Mouse (Mus musculus): ENCODE data around the gene Baz2b. TPM values are rescaled to one million over a fixed set of nuclear protein-coding genes. Genes with fewer than 3 reads are reported as not detected.
"Not testable (repeated sequence)": the region's sequence is repeated elsewhere in the genome, so short reads cannot be mapped to it uniquely, and the experiment has no call there.

Baz2b gene
- total RNA-seq, 2 experiments from 2014 or later, result 70.1 to 95.7 TPM

DNA sequence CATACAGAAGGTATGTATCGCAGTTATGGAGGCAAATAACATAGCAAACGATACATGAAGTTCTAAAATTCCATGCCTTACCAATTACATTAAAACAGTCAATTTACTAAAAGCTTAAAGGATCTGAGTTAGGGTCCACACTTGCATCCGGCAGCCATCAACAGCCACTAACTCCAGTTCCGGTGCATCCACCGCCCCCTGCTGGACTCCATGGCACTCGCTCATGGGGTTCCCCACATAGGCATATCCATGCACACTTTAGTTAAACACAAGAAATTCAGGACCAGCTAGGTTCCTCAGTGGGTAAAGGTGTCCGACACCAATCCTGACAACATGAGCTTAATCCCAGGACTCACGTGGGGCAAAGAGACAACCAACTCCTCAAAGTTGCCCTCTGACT lies 9.0 kb downstream of the Baz2b start:
- ATAC-seq (replicated peaks; ENCODE audit: poor library complexity), result peak; percentile 63

DNA sequence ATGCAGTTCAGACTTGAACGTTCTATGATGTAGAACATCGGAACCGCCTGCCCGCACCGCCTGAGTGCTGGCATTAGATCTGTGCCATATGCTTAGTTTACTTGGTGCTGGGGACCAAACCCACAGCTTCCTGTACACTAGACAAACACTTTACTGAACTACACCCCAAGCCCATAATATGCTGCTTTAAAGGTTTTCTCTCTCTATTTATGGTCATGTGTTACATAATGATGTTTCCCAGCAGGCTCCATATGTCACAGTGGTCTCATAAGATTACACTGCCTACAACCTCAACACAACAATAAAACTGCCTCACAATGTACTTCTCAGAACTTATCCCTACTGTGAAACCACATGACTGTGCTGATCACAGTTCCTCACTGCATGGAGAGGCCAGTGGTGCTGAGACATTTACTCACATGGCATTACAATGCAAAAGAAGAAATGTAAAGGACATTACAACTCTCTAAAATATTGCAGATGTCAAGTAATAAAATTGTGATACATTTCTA lies 9.5 kb downstream of the Baz2b start:
- peak; percentile 18; the same call in 1 of the 2 replicates for ATAC-seq (replicated peaks; ENCODE audit: poor library complexity)

DNA sequence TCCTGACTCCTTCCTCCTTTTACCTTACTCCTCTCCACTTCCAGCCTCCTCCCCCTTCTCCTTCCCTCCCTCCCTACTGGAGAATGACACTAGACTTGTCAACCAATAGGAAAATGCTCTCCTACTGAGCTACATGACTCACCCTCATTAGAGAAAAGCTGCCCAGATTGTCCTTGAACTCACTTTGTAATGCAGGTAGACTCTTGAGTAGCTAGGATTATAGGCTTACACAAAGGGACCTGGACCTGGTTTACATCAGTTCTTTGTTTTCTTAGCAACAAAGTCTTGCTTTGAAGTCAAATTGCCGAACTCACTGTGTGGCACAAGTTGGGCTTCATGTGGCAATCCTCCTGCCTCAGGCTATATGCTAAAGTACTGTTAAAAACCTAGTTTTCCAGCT lies 12.8 kb downstream of the Baz2b start:
- ATAC-seq (replicated peaks; ENCODE audit: poor library complexity), result no peak

DNA sequence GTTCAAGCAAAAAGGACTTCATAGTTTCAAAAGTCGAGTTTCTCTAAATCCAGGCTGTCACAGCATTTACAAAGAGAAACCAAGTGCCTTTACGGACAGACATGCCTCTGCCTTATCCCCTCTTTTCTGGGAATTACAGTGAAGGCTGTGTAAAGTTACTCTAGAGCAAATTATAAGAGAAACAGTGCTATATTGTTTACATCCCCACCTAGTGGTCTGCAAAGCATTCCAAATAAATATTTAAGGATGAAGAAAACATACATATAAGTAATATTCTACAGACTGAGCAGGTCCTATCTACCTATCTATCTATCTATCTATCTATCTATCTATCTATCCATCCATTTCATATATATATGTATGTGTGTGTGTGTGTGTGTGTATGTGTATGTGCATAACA lies 27.9 kb downstream of the Baz2b start:
- no peak for ATAC-seq (replicated peaks; ENCODE audit: poor library complexity)

DNA sequence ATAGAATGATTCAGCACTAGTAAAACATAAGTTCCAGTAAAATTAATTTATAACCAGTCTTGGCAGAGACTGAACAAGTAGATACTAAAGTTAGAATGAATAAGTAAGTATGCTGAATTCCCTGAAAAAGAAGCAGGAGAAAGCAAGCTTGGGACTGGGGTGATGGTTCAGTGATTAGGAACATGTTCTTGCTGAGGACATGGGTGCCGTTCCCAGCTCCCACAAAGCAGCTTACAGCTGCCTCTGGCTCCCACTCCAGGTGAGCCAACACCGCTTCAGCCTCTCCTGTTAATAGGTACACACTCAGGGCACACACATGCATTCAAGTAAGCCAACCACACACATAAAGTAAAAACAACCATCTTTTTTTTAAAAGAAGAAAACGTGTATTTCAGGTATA lies 32.1 kb downstream of the Baz2b start:
- no peak for ATAC-seq (replicated peaks; ENCODE audit: poor library complexity)

DNA sequence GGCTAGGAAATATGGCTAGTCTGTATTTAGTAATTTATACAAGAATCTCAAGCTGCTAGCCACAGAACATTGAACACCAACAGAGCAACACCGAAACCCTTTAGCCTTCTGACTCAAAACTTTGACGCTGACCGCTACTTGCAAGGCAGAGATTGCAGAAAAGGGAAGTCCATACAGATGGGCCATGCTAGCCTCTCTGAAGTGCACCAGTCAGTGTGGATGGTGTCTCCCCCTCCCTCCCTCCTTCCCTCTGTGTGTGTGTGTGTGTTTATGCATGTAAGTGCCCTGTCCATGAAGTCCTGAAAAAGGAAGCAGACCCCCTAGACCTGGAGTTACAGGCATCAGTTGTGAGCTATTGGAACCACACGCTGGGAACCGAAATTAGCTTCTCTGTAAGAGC lies 33.6 kb downstream of the Baz2b start:
- ATAC-seq (replicated peaks; ENCODE audit: poor library complexity), result peak; percentile 72

DNA sequence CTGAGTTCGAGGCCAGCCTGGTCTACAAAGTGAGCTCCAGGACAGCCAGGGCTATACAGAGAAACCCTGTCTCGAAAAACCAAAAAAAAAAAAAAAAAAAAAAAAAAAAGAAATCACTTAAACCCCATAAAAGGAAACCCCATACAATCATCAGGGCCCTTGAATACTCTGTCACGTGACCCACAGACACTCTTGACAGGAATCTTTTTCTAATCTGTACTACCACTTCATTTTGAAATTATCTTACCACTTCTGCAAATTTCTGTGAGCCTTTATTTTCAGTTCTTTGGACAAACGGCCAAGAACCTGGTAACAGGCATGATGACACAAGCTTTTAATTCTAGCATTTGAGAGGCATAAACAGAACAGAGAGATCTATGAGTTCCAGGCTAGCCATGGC lies 34.6 kb downstream of the Baz2b start:
- ATAC-seq (replicated peaks; ENCODE audit: poor library complexity), result peak; percentile 7; the same call in 1 of the 2 replicates

DNA sequence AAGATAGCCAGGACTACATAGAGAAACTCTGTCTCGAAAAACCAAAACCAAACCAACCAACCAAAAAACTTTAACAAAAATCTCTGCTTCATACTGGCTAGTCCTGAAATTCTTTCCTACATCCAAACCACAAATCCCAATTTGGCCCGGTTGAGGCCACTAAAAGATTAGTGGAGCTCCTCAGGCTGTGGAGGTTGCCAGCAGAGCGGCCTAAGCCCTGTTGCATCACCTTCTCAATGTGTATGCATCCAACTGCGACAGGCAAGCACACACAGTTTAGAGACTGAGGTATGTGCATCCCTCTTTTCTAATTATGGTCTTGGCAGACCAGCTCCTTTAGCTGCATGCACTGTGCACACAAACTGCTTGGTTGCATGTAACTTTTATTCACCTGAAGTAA lies 36.0 kb downstream of the Baz2b start:
- ATAC-seq (replicated peaks; ENCODE audit: poor library complexity), result no peak

DNA sequence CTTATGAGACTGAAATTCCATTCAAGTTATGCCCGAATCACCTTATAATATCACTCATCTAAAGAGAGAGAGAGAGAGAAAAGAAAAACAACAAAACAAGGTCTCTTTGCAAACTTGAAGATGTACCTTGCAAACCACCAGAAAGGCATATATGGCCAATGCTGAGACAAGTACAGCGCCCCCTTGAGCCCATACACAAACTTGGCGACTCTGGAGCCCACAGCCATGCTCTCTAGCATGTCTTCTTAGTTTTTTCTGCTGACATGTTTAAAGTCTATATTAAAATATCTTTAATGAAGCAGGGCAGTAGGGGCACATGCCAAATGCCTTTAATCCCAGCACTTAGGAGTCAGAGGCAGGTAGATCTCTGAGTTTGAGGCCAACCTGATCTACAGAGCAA lies 36.4 kb downstream of the Baz2b start:
- no peak for ATAC-seq (replicated peaks; ENCODE audit: poor library complexity)

DNA sequence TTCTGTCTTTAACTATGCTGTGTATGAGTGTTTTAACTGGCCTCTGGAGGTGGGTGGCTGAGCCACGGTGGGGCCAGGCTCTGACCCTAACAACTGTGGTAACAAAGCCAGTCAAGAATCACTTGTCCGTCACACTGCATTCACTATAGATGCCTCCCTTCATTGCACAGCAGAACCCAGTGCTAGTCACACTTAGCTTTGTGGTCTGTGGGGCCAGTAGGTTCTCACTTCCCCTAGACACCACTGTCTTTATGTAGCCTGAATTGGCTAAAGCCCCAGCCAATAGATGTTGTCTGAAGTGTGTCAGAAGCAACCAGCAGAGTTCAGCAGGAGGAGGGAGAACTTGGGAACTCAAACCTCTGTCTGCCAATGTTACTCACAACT lies 37.1 kb downstream of the Baz2b start:
- peak; percentile 75 for ATAC-seq (replicated peaks; ENCODE audit: poor library complexity)

DNA sequence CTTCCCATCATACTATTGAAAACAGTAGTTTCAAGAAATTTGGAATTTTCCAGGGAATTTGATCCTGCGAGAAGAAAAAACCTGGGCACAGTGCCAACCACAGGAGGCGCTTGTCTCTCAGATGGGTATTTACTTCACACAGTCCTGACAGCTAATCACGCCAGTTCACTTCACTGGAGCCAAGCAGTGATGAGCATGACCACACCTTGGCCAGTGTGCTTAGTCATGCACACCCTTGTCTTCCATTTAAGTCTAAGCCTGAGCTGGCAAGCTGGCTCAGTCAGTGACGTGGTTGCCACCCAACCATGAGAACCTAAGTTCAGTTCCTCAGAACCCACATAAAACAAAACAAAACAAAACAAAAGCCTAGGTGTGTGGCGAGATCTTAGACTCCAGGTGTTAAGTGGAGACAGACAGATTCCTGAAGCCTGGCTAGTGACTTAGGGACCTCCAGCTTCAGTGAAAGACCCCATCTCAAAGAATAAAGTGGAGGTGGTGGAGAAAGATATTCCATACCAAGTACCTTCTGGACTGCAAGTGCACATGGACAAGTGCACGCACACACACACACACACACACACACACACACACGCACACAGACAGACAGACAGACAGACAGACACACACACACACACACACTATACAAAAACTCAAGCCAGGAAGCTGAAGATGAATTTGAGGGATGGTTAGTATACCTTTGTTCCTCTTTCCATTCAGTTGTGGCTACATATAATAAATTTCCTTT lies 37.7 kb downstream of the Baz2b start:
- peak; percentile 37 for ATAC-seq (replicated peaks; ENCODE audit: poor library complexity)

DNA sequence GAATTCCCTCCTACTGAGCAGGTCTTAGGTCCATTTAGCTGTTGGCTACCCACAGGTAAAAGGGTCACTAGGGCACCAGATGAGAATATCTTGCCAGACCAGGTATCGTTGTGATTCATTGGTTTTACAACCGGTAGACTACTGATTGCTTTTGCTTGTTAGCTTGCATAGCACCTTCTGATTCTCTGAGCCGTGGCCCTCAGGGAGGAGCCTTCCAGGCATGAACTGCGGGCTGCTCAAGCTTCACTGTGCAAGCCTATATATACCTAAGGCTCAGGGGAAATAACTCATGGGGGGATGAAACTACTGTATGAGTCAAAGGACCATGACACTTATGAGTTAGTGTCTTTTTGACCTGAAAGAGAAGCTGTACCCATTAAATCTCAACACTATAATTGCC lies 42.8 kb downstream of the Baz2b start:
- ATAC-seq (replicated peaks; ENCODE audit: poor library complexity), result no peak

DNA sequence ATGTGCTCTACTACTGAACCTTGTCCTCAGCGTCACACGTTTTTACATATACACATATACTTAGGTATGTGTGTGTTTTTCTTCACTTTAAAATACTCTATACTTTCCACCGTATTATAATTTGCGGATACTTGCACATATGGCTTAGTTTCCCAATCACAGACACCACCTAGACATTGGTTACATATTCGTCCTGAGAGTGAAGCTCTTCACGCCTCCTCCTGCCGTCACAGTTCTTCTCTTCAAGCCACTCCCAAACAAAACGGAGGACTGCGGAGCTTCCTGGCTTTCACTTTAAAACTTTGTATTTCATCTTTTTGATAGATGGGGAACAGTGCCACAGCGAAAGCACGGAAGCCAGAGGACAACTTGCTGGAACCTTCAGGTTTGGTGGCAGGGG lies 44.0 kb downstream of the Baz2b start:
- peak; percentile 43; the same call in 1 of the 2 replicates for ATAC-seq (replicated peaks; ENCODE audit: poor library complexity)

DNA sequence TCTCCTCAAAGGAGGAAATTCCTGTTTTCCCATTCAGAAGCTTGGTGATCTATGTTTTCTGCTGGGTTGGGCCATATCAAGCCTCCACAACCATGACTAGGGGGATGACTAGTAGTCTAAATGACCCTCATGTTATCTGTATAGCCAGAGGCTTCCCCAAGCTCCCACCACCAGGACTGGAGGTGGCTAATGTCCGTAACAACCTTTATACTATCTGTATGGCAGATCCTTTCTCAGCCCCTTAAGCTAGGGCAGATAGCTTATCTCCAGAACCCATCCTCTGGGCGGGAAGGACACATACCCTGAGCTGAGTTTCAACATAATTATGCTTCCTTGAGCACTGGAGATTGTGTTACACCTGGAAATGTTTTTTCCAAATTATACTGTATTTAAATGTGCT lies 45.9 kb downstream of the Baz2b start:
- peak; percentile 54 for ATAC-seq (replicated peaks; ENCODE audit: poor library complexity)

DNA sequence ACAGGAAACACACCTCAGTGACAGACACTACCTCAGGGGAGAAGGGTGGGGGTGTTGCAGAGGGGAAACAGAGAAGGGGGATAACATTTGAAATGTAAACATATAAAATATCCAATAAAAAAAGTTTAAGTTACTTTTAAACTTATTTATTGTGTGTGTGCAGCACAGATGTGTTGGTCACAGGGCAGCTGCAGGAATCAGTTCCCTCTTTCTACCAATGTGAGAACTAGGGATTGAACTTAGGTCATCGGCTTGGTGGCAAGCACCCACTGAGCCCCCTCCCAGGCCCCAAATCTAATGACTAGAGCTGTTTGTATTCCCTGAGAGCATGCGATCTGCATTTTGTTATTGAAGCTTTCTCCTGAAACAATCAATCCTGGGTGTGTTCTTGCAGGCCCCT lies 57.2 kb downstream of the Baz2b start:
- 0 out of 2 replicates have a peak, but pooled peaks have one; percentile 57 for ATAC-seq (replicated peaks; ENCODE audit: poor library complexity)

DNA sequence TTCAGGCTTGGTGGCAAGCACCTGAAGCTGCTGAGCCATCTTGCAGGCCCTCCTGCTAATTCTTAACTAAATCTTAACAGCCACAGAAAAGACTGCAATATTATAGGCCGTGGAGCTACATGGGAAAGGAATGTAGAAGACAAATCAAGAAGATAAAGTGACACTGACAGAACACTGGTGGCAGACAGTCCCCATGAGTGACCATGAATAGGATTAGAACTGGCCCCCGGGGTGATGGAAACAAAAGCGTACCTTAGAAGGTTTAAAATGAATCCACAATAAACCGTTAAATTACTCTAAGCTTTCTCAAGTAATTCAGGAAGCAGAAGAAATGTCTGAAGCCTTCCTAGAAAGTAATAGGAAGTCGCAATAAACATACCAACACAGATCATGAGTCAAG lies 61.0 kb downstream of the Baz2b start:
- no peak for ATAC-seq (replicated peaks; ENCODE audit: poor library complexity)

DNA sequence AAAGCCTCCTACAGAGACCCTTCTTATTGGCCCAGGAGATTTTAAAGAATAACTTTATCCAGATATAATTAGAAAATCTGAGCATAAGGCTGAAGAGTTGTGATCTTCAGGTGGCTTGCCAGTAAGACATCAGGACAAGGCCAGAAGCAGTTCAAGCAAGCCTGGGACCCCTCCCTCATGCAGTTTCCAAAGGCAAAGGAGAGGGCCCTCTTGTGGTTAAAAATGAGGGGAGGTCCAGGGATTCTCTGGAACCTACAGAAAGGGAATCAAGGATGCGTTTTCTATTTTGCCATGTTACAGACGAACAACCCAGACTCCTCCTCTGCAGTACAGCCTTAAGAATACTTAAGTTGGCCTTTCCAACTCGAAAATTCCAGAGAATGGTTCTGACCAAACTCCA lies 62.2 kb downstream of the Baz2b start:
- ATAC-seq (replicated peaks; ENCODE audit: poor library complexity), result no peak

DNA sequence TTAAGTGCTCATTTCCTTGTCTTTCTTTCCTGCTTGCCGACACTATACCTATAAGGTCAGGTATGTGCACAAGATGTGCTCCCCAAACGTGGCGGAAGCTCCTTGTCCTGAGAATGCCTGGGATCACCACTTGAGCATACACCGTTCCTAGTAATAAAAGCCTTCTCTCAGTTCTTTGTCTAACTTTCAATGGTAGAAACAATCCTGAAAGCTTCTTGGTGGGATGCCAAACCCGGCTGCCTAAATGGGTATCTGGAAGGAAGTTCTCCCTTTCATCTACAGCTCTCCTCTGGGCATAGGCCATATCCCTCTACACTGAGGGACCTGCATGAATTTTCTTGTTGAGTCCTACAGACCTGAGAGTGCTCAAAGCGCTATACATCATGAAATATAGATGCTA lies 63.9 kb downstream of the Baz2b start:
- no peak for ATAC-seq (replicated peaks; ENCODE audit: poor library complexity)

DNA sequence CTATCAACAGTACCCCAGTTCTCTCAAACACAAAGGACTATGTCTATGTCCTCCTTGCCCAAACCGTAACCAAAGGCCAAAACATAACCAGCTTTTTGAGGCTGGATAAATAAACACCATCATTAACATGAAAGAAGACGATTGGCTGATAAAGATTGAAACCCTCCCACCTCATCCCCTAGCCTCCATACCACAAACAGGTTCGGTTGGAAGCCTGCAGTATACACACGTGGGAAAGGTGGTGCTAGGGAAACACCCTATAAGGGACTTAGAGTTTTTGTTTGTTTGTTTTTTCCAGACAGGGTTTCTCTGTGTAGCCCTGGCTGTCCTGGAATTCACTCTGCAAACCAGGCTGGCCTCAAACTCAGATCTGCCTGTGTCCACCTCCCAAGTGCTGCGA lies 66.3 kb downstream of the Baz2b start:
- 0 out of 2 replicates have a peak, but pooled peaks have one; percentile 21 for ATAC-seq (replicated peaks; ENCODE audit: poor library complexity)

DNA sequence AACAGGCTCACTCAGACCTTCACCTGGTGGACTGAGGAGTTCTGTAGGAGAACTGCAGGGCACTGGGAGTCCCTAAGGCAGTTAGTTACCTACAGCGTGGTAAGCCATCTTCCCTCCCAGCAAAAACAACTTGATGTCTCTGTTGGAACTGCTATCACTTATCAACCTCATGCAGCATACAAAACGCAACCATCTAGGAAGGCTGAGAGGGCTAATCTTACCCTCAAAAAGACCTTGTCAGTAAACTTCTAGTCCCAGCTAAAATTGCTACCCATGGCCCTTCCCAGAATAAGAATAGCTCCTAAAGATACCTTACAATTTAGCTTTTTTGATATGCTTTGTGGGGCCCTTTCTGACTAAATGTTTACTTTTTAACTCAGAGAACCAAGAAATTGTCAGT lies 67.4 kb downstream of the Baz2b start:
- ATAC-seq (replicated peaks; ENCODE audit: poor library complexity), result peak; percentile 66

DNA sequence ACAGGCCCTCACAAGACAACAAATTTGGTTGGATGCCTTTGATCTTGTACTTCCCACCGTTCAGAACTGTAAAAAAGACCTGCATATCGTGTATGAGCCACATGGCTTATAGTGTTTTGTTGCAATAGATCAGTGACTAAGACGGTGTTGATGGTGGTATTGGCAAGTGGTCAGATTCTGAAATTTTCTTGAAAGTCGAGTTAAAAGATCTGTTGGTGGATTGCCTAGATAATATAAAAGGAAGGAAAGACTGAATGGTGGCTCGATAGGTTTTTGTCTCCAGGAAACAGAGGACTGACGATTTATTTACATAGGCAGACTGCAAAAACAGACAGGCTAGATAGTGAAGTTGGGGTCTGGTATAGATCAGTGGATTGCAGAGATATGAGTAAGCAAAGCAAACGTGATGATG lies 70.9 kb downstream of the Baz2b start:
- peak; percentile 42 for ATAC-seq (replicated peaks; ENCODE audit: poor library complexity)

DNA sequence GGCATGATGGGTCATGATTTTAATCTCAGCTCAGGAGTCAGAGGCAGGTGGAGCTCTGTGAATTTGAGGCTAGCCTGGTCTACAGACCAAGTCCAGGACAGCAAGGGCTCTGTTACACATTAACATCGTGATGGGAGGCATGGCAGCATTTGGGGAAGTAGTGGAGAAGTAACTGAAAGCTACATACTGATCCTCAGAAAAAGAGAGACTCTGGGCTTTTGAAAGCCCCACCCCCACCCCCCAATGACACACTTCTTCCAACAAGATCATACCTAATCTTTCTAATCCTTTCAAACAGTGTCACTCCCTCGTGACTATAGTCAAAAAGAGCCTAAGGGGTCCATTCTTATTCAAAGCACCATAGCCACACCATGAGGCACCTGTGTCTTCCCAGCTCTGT lies 73.8 kb downstream of the Baz2b start:
- peak; percentile 40 for ATAC-seq (replicated peaks; ENCODE audit: poor library complexity)

DNA sequence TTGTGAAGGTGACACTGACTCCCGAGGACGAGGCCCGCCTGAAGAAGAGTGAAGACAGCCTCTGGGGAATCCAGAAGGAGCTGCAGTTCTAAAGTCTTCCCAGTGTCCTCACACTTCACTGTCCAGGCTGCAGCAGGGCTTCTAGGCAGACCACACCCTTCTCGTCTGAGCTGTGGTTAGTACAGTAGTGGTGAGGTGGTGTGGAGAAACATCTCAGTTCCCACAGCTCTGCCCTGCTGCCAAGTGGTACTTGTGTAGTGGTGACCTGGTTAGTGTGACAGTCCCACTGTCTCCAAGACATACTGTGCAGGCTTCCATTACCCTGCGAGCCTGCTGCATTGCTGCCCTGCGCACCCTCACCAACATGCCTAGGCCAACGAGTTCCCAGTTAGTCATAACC lies 74.7 kb downstream of the Baz2b start:
- ATAC-seq (replicated peaks; ENCODE audit: poor library complexity), result not testable (repeated sequence)

Data from megakaryocyte progenitor cell, adult 5-6 weeks (primary cell).